Mouse (Mus musculus): Measurements from ENCODE around the gene Msh3. TPM values are rescaled to one million over a fixed set of nuclear protein-coding genes. Genes with fewer than 3 reads are reported as not detected.

Msh3 gene
- polyA plus RNA-seq, 1 experiment from 2014 or later = 35.1 TPM

DNA sequence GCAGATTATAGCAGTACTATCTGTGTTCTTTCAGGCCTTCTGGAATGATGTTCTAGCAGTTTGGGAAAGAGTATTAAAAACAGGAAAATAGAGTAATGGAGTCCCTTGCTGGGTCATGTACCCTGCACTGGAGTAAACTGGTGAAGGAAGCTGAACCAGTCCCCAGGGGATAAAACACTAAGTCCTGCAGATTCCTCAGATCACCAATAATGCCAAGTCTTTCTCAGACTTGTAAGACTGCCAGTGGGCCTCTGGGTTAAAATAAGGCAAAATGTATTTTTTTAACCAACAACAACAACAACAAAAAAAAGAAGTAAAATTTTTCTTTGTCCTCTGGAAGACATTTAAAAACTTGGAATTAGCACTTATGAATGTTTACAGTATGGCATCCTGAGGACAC, 102.5 kb downstream of the Msh3 start:
- no peak for ATAC-seq (ENCODE audit: low read depth)
- Histone ChIP-seq H3K4me1 (ENCODE audit: control insufficient read depth, insufficient read depth, low read length) (no peaks in the 10 kb centered on the region), H3K4me2 (ENCODE audit: low read depth, low read length) (no peak overlapping the region), H3K4me3 (ENCODE audit: low read depth, low read length) (no peak overlapping the region), H3K9me3 (ENCODE audit: control insufficient read depth, low read length) (no peaks in the 10 kb centered on the region), H3K36me3 (ENCODE audit: control insufficient read depth, insufficient read depth, low read length) (no peaks in the 10 kb centered on the region), H3K27ac (ENCODE audit: low read depth, low read length) (no peak overlapping the region), H3K9ac (replicated peaks; ENCODE audit: low read depth, low read length) (no peak overlapping the region), H3K27me3 (ENCODE audit: control insufficient read depth, insufficient read depth, low read length) (no peaks in the 10 kb centered on the region)

DNA sequence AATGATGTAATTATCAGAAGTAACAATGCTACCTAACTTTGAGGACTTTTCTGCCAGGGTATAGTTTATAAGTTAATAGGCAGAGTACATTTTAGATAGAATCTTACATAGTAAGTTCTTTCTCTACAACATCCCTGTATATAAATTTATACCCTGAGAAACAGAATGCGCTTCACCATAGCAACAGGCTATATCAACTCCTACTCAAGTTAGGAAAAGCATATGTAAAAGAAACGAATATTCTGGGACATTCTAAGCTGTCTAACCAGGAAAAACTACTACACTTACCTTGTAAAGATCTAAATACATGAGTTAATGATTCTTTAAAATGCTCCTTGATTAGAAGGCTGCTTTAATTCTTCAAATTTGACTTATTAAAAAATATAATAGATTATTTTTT, 107.2 kb downstream of the Msh3 start:
- H3K4me2 ChIP-seq (ENCODE audit: low read depth, low read length) = no peak overlapping the region
- H3K9ac ChIP-seq (replicated peaks; ENCODE audit: low read depth, low read length) = no peak overlapping the region
- no peaks in the 10 kb centered on the region for H3K27me3 ChIP-seq (ENCODE audit: control insufficient read depth, insufficient read depth, low read length)
- H3K4me1 ChIP-seq (ENCODE audit: control insufficient read depth, insufficient read depth, low read length) = no peaks in the 10 kb centered on the region
- WGBS = 92% methylated on average over 2 of the region's 2 CpGs
- ATAC-seq (ENCODE audit: low read depth) = no peak
- H3K27ac ChIP-seq (ENCODE audit: low read depth, low read length) = no peak overlapping the region
- no peak overlapping the region for H3K4me3 ChIP-seq (ENCODE audit: low read depth, low read length)
- H3K9me3 ChIP-seq (ENCODE audit: control insufficient read depth, low read length) = no peaks in the 10 kb centered on the region
- no peaks in the 10 kb centered on the region for H3K36me3 ChIP-seq (ENCODE audit: control insufficient read depth, insufficient read depth, low read length)

DNA sequence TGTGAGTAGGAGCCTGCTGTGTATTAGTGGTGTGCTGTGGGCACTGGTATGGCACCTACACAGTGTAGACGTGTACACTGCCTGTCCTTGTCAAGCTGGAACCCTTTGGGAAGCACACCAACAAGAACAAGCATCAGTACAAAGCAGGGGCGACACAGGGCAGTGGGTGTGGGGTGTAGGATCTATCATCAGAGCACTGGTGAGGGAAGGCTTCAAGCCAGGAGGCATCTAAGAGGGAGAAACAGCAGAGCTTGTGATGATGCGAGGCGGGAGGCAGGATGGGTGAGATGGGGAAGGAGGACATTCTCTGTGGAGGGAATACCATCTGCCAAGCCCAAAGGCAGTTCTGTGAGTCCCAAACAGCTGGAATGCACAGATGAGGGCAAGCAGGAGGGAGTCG, 107.8 kb downstream of the Msh3 start:
- no peak for ATAC-seq (ENCODE audit: low read depth)
- no peak overlapping the region for H3K4me2 ChIP-seq (ENCODE audit: low read depth, low read length)
- H3K9ac ChIP-seq (replicated peaks; ENCODE audit: low read depth, low read length) = no peak overlapping the region
- WGBS = 92% methylated on average over 5 of the region's 5 CpGs
- H3K27ac ChIP-seq (ENCODE audit: low read depth, low read length) = no peak overlapping the region
- no peak overlapping the region for H3K4me3 ChIP-seq (ENCODE audit: low read depth, low read length)
- no peaks in the 10 kb centered on the region for H3K27me3 ChIP-seq (ENCODE audit: control insufficient read depth, insufficient read depth, low read length)
- no peaks in the 10 kb centered on the region for H3K9me3 ChIP-seq (ENCODE audit: control insufficient read depth, low read length)
- no peaks in the 10 kb centered on the region for H3K4me1 ChIP-seq (ENCODE audit: control insufficient read depth, insufficient read depth, low read length)
- H3K36me3 ChIP-seq (ENCODE audit: control insufficient read depth, insufficient read depth, low read length) = no peaks in the 10 kb centered on the region

DNA sequence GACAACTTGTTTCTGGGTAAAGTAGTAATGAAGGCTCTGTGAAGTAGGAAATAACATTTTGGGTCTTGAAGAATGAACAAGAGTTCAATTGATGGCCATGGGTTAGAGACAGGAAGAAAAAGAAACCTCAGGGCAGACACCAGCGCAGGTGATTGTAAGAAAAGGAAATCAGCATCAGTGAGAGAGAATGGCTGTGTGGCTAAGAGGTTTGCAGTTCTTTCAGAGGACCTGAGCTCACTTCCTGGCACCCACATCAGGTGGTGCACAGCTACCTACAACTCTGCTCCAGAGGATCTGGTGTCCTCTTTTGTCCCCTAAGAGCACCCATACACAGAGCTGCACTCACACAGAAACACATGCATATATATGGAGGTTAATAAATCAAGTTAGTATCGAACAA, 110.1 kb downstream of the Msh3 start:
- no peak for ATAC-seq (ENCODE audit: low read depth)
- no peak overlapping the region for H3K9ac ChIP-seq (replicated peaks; ENCODE audit: low read depth, low read length)
- no peaks in the 10 kb centered on the region for H3K36me3 ChIP-seq (ENCODE audit: control insufficient read depth, insufficient read depth, low read length)
- H3K4me3 ChIP-seq (ENCODE audit: low read depth, low read length) = no peak overlapping the region
- WGBS = 96% methylated on average over 2 of the region's 2 CpGs
- no peaks in the 10 kb centered on the region for H3K9me3 ChIP-seq (ENCODE audit: control insufficient read depth, low read length)
- H3K4me1 ChIP-seq (ENCODE audit: control insufficient read depth, insufficient read depth, low read length) = no peaks in the 10 kb centered on the region
- H3K4me2 ChIP-seq (ENCODE audit: low read depth, low read length) = no peak overlapping the region
- H3K27ac ChIP-seq (ENCODE audit: low read depth, low read length) = no peak overlapping the region
- H3K27me3 ChIP-seq (ENCODE audit: control insufficient read depth, insufficient read depth, low read length) = no peaks in the 10 kb centered on the region

DNA sequence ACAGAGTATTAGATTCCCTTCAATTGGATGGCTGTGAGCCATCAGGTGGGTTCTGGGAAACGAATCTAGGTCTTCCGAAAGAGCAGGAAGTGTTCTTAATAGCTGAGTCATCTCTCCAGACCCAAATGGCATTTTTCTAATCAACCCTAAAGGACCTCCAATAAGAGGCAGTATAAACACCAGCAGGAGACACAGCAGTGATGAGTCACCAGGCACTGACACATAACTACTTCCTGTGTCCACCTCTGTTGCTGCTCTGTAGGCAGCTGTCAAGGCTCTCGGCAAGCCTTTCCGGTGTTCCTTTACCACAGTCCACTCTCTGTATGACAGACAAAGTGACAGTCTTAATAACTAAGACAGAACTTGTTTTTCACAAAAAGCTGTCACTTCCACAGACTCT, 113.4 kb downstream of the Msh3 start:
- H3K36me3 ChIP-seq (ENCODE audit: control insufficient read depth, insufficient read depth, low read length) = no peaks in the 10 kb centered on the region
- 82% methylated on average over 4 of the region's 4 CpGs for WGBS
- no peak overlapping the region for H3K4me2 ChIP-seq (ENCODE audit: low read depth, low read length)
- no peak overlapping the region for H3K4me3 ChIP-seq (ENCODE audit: low read depth, low read length)
- no peaks in the 10 kb centered on the region for H3K9me3 ChIP-seq (ENCODE audit: control insufficient read depth, low read length)
- no peak overlapping the region for H3K9ac ChIP-seq (replicated peaks; ENCODE audit: low read depth, low read length)
- H3K4me1 ChIP-seq (ENCODE audit: control insufficient read depth, insufficient read depth, low read length) = no peaks in the 10 kb centered on the region
- no peak for ATAC-seq (ENCODE audit: low read depth)
- H3K27me3 ChIP-seq (ENCODE audit: control insufficient read depth, insufficient read depth, low read length) = no peaks in the 10 kb centered on the region
- H3K27ac ChIP-seq (ENCODE audit: low read depth, low read length) = no peak overlapping the region

DNA sequence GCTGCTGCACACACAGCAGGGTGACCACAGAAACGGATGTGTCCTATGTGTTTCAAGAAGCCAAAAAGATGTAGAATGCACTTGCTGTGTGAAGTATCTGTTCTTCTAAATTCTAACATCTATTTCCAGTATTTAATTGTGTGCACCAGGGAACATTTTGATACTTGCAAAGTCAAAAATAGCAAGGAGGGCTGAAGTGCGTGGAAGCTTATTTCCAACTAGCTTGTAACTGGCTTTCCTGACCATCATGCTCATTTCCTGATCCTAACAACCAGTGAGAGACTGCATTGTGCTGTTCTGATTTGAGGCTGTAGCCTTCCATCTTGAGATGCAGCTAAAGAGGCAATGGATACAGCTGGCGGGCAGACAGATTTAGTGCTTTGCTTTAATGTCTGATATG, 116.9 kb downstream of the Msh3 start:
- Histone ChIP-seq H3K4me1 (ENCODE audit: control insufficient read depth, insufficient read depth, low read length) (no peaks in the 10 kb centered on the region), H3K9me3 (ENCODE audit: control insufficient read depth, low read length) (no peaks in the 10 kb centered on the region), H3K9ac (replicated peaks; ENCODE audit: low read depth, low read length) (no peak overlapping the region), H3K4me2 (ENCODE audit: low read depth, low read length) (no peak overlapping the region), H3K27me3 (ENCODE audit: control insufficient read depth, insufficient read depth, low read length) (no peaks in the 10 kb centered on the region), H3K4me3 (ENCODE audit: low read depth, low read length) (no peak overlapping the region), H3K36me3 (ENCODE audit: control insufficient read depth, insufficient read depth, low read length) (no peaks in the 10 kb centered on the region), H3K27ac (ENCODE audit: low read depth, low read length) (no peak overlapping the region)
- no peak for ATAC-seq (ENCODE audit: low read depth)
- WGBS = 87% methylated on average over 3 of the region's 3 CpGs

DNA sequence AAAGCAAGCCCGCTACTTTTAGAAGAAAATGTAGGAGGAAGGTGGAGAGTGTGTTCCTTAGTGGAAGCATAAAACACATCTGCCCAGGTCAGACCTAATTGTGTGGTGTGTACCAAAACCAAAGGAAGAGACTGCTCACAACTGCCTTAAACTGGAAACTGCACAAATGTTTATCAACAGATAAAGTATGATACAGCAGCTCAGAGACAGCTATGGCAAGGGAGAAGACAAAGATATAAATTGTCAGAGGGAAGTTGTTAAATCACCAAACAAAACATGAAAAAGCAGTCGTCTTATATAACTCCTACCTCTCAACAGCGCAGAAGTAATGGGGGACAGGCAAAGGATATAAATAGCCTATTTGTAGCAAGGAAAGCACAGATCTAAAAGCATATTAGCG, 117.8 kb downstream of the Msh3 start:
- ATAC-seq (ENCODE audit: low read depth) = no peak
- H3K4me3 ChIP-seq (ENCODE audit: low read depth, low read length) = no peak overlapping the region
- no peaks in the 10 kb centered on the region for H3K9me3 ChIP-seq (ENCODE audit: control insufficient read depth, low read length)
- H3K27me3 ChIP-seq (ENCODE audit: control insufficient read depth, insufficient read depth, low read length) = no peaks in the 10 kb centered on the region
- no peak overlapping the region for H3K4me2 ChIP-seq (ENCODE audit: low read depth, low read length)
- H3K4me1 ChIP-seq (ENCODE audit: control insufficient read depth, insufficient read depth, low read length) = no peaks in the 10 kb centered on the region
- H3K27ac ChIP-seq (ENCODE audit: low read depth, low read length) = no peak overlapping the region
- 90% methylated on average over 4 of the region's 4 CpGs for WGBS
- H3K9ac ChIP-seq (replicated peaks; ENCODE audit: low read depth, low read length) = no peak overlapping the region
- H3K36me3 ChIP-seq (ENCODE audit: control insufficient read depth, insufficient read depth, low read length) = no peaks in the 10 kb centered on the region

DNA sequence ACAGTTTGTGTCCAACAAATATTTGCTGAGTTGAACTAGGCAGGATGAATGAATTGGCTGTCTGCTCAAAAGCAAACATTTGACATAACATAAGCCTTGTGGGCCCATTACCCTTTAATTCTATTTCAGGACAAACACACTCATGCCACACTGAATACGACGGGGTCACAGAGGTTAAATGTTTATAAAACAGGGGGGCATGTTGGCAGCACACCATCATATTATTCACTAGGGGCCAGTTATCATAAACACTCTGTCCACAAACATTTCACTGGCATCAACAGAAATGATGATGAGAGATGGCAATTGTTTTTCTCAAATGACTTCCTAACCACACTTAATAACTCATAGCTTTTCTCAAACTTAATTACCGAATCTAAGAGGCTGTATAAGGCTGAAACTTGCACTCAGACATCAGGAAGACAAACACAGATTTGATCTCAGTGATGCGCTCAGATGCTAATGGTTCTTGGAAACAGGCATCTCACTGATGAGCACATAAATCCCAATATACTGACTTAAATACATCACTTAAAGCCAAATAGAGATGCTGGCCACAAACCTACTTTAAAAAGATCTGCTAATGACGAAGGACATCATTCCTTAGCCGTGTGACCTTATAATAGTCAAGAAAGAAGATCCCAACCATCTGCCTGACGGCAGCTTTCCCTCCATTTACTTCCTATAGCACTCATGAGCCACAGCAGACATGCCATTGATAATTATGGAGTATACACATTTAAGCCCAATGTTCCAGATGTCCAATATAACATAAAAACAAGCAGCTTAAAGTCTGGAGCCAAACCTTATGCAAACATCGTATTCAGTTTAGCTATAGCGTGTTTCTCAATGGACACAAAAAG, 122.5 kb downstream of the Msh3 start:
- H3K9me3 ChIP-seq (ENCODE audit: control insufficient read depth, low read length) = no peaks in the 10 kb centered on the region
- no peaks in the 10 kb centered on the region for H3K27me3 ChIP-seq (ENCODE audit: control insufficient read depth, insufficient read depth, low read length)
- WGBS = 80% methylated on average over 9 of the region's 9 CpGs
- H3K9ac ChIP-seq (replicated peaks; ENCODE audit: low read depth, low read length) = no peak overlapping the region
- no peak overlapping the region for H3K4me2 ChIP-seq (ENCODE audit: low read depth, low read length)
- no peak; the same call in 1 of the 2 replicates for ATAC-seq (ENCODE audit: low read depth)
- H3K4me3 ChIP-seq (ENCODE audit: low read depth, low read length) = no peak overlapping the region
- H3K4me1 ChIP-seq (ENCODE audit: control insufficient read depth, insufficient read depth, low read length) = no peaks in the 10 kb centered on the region
- no peak overlapping the region for H3K27ac ChIP-seq (ENCODE audit: low read depth, low read length)
- no peaks in the 10 kb centered on the region for H3K36me3 ChIP-seq (ENCODE audit: control insufficient read depth, insufficient read depth, low read length)

DNA sequence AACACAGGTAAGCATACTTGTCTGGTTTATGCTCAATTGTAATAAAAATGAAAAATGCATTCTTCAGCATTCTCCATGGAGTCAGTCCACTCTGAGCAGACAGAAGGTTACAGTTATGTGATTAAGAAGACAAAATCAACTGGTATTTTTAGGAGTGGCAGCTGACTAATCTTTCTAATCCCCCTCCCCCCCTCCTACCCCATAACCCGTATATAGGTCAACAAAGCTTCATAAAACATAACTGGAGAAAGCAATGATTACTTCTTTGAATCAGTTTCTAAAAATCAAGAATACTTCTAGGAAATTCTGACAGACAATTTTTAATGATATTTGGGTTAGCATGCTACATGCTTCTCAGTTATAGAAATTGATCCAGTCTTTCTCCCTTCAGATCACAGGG, 126.8 kb downstream of the Msh3 start:
- no peak overlapping the region for H3K9ac ChIP-seq (replicated peaks; ENCODE audit: low read depth, low read length)
- no peaks in the 10 kb centered on the region for H3K9me3 ChIP-seq (ENCODE audit: control insufficient read depth, low read length)
- H3K36me3 ChIP-seq (ENCODE audit: control insufficient read depth, insufficient read depth, low read length) = no peaks in the 10 kb centered on the region
- WGBS = 97% methylated on average over 1 of the region's 1 CpGs
- no peak overlapping the region for H3K27ac ChIP-seq (ENCODE audit: low read depth, low read length)
- no peaks in the 10 kb centered on the region for H3K4me1 ChIP-seq (ENCODE audit: control insufficient read depth, insufficient read depth, low read length)
- H3K4me2 ChIP-seq (ENCODE audit: low read depth, low read length) = no peak overlapping the region
- no peaks in the 10 kb centered on the region for H3K27me3 ChIP-seq (ENCODE audit: control insufficient read depth, insufficient read depth, low read length)
- ATAC-seq (ENCODE audit: low read depth) = no peak
- H3K4me3 ChIP-seq (ENCODE audit: low read depth, low read length) = no peak overlapping the region
